Mouse (Mus musculus) hindbrain, embryonic 12.5 days (tissue): ENCODE results near the gene Zbtb20. TPM values are rescaled to one million over a fixed set of nuclear protein-coding genes. Genes with fewer than 3 reads are reported as not detected.

Experiments used
- ATAC-seq: fragments of 200-750 bp; cut with Nextera tagmentation; 2 replicates; pipeline ENCODE4 v1.8.0; 2017; ENCODE audit warnings: moderate TSS enrichment; ENCODE audit not compliant: low FRiP score
- H3K27ac ChIP-seq: fragments of 300-500 bp; sonication (generic); 2 replicates; pipeline ENCODE4 v1.5.1; 2016; ENCODE audit warnings: mild to moderate bottlenecking
- H3K27me3 ChIP-seq: fragments of 300-500 bp; sonication (generic); 2 replicates; pipeline ENCODE4 v1.6.1; 2016; ENCODE audit warnings: mild to moderate bottlenecking
- H3K36me3 ChIP-seq: fragments of 300-500 bp; sonication (generic); 2 replicates; pipeline ENCODE4 v1.6.1; 2016; ENCODE audit warnings: mild to moderate bottlenecking
- H3K4me1 ChIP-seq: fragments of 300-500 bp; sonication (generic); 2 replicates; pipeline ENCODE4 v1.6.1; 2016
- H3K4me2 ChIP-seq: fragments of 300-500 bp; sonication (generic); replicated peaks from 2 replicates; pipeline ENCODE4 v1.6.1; 2016; ENCODE audit warnings: mild to moderate bottlenecking
- H3K4me3 ChIP-seq: fragments of 300-500 bp; sonication (generic); 2 replicates; pipeline ENCODE4 v1.5.1; 2016; ENCODE audit warnings: mild to moderate bottlenecking
- H3K9ac ChIP-seq: fragments of 300-500 bp; sonication (generic); 2 replicates; pipeline ENCODE4 v1.6.1; 2016; ENCODE audit warnings: mild to moderate bottlenecking, moderate library complexity
- H3K9me3 ChIP-seq: fragments of 300-500 bp; sonication (generic); replicated peaks from 2 replicates; pipeline ENCODE4 v1.6.1; 2016; ENCODE audit warnings: mild to moderate bottlenecking
- WGBS: fragments of 180-500 bp; shearing (Covaris S2); methylation state at CpG from one replicate; pipeline ENCODE4 v1.1.7; 2016; 5-methylcytosine and 5-hydroxymethylcytosine counted together
- polyA plus RNA-seq: library from polyadenylated mRNA; unstranded; fragments of >200 nt; fragmentation: Nextera tagmentation; extraction: Ambion mirVana; gene quantifications from 2 replicates; pipeline ENCODE4 v1.2.1, GENCODE M21; 2016

Zbtb20 gene
- polyA plus RNA-seq, 1 experiment from 2014 or later = 64.6 TPM

DNA sequence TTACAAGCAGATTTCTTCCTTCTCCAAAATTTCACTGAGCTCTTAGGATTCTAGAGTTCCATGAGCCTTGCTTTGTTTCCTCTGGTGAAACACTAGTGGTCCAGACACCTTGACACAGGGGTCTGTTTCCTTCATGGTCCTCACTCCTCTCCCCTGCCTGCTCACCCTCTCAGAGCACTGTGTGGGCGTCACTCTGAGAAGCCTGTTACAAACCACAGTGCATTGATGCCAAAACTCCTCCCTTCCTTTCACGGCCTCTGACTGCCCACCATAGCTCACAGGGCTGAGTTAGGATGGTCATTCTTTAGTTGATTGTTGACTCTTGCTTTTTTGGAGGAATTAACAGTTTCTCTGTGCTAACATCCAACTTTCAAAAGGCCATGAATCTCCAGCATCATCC lies 744.7 kb downstream of the Zbtb20 start:
- no peak overlapping the region for H3K4me3 ChIP-seq
- WGBS = 15% methylated on average over 2 of the region's 2 CpGs
- no peaks in the 10 kb centered on the region for H3K27me3 ChIP-seq
- peaks cover 13% of the 10 kb centered on the region for H3K36me3 ChIP-seq
- no peak for ATAC-seq
- H3K27ac ChIP-seq = no peak overlapping the region
- no peak overlapping the region for H3K9ac ChIP-seq
- no peaks in the 10 kb centered on the region for H3K9me3 ChIP-seq
- H3K4me1 ChIP-seq = peaks cover 19% of the 10 kb centered on the region
- no peak overlapping the region for H3K4me2 ChIP-seq

DNA sequence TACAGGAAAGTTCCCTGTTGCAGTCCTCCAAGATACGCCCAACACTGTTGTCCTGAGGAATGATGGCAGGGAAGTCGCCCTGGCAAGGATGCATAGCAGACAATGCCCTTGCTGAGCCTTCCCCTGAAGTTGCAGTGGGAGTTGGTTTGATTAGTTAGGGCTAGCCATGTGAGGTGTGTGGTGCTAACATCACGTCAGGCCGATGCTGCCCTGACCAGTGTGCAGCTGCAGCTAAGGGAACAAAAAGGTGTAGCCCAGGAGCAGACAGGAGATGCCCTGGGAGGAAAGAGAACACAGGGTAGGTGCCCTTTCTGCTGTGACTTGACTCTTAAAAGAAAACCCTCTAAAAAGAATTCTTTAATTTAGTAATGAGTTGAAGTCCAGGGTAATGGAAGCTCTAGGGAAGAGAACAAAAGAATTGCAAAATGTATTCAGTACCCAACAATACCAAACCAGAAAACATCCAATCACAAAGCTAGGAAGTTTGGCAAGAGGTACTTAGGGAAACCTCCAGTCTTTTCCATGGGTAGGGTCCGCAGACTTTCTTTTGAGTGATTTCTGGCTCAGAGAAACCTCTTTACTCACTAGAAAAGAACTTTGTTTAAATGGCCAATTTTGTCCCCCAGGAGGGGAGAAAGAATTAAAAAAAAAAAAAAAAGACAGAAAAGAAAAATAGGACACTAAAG lies 747.8 kb downstream of the Zbtb20 start:
- Histone ChIP-seq H3K9me3 (no peaks in the 10 kb centered on the region), H3K4me2 (no peak overlapping the region), H3K4me3 (no peak overlapping the region), H3K4me1 (peaks cover 16% of the 10 kb centered on the region), H3K36me3 (peaks cover 16% of the 10 kb centered on the region), H3K9ac (no peak overlapping the region), H3K27ac (peak overlapping the region; percentile 35; the same call in 1 of the 2 replicates), H3K27me3 (no peaks in the 10 kb centered on the region)
- ATAC-seq = no peak
- 43% methylated on average over 5 of the region's 5 CpGs for WGBS

DNA sequence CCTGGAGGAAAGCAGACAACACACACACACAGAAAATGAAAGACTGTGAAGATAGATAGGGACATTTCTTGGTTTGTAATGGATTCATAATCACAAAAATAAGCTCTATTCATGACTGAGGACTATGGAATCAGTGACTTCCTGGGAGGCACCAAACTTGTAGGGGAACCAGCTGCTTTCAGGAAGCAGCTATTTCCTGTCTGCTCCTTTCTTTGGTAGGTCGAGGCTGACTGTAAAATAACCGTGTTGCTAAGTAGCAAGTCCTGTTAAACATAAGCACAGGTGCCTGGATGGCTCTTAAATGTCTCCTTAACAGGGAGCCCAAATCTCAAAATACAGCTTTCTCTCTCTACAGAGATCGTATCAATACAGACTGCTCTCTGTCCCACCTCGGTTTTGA lies 749.2 kb downstream of the Zbtb20 start:
- H3K36me3 ChIP-seq = peaks cover 12% of the 10 kb centered on the region; the same call in 1 of the 2 replicates
- no peak overlapping the region for H3K4me3 ChIP-seq
- WGBS = 87% methylated on average over 4 of the region's 4 CpGs
- H3K27me3 ChIP-seq = no peaks in the 10 kb centered on the region
- peaks cover 11% of the 10 kb centered on the region for H3K4me1 ChIP-seq
- no peak overlapping the region for H3K9ac ChIP-seq
- ATAC-seq = no peak
- H3K27ac ChIP-seq = no peak overlapping the region
- no peaks in the 10 kb centered on the region for H3K9me3 ChIP-seq
- no peak overlapping the region for H3K4me2 ChIP-seq

DNA sequence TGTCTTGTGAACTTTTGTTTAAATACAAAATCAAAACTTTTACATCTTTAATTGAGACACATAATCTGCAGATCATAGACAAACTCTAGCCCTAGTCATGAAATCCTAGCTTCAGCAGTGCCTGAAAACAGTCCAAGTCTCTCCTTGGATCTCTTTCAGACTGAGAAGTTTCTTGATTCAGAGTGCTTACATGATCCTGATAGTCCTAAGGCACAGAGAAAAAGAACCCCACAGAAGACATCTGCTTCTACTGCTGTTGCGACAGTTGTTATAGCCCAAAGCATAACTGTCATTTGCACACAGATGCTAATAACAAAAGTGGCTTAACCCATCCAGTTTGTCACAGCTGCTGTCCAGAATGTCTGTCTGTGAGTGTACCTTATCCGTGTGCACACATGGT lies 749.6 kb downstream of the Zbtb20 start:
- ATAC-seq = no peak
- Histone ChIP-seq H3K27me3 (no peaks in the 10 kb centered on the region), H3K4me2 (no peak overlapping the region), H3K9ac (no peak overlapping the region), H3K4me1 (peaks cover 11% of the 10 kb centered on the region), H3K27ac (no peak overlapping the region), H3K36me3 (peaks cover 12% of the 10 kb centered on the region; the same call in 1 of the 2 replicates), H3K9me3 (no peaks in the 10 kb centered on the region), H3K4me3 (no peak overlapping the region)
- WGBS = 76% methylated on average over 2 of the region's 2 CpGs

DNA sequence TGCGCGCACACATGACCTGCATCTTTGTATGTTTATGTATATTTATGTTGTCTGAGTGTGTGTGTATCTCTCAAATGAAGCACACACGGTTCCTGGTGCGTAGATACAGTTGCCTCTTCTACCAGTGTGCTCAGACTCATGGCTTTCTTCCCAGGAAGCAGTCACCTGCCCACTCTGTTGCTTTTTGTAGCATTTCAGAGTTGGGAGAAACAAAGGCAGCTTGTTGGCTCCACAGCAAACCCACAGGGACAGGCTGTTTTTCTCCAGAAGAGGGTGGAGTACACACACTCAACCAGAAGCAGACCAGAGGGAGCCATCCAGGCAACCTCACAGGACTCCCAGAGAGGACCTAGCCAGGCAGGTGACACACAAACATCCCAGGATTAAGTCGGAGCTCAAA lies 750.3 kb downstream of the Zbtb20 start:
- ATAC-seq = no peak
- Histone ChIP-seq H3K27me3 (no peaks in the 10 kb centered on the region), H3K9me3 (no peaks in the 10 kb centered on the region), H3K9ac (no peak overlapping the region), H3K27ac (no peak overlapping the region), H3K4me3 (no peak overlapping the region), H3K4me1 (peaks cover 11% of the 10 kb centered on the region), H3K4me2 (no peak overlapping the region), H3K36me3 (peaks cover 12% of the 10 kb centered on the region; the same call in 1 of the 2 replicates)
- 94% methylated on average over 5 of the region's 5 CpGs for WGBS

DNA sequence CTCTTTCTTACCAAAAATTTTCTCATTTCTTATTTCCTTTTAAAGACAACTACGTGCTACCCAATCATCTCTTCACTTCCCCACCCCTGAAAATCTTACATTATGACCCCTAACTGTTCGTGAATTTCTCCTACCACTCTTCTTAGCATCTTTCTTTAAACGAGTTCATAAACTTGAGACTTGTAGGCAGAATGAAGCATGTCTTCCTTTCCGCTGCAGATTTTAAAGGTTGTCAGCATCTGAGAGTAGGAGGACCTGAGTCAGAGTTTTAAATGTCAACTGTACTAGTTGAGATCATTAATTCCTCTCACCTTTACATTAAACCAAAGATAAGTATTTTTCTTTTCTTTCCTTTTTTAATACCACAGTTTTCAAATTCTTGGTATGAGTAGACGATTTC lies 753.0 kb downstream of the Zbtb20 start:
- Histone ChIP-seq H3K27me3 (no peaks in the 10 kb centered on the region), H3K9me3 (no peaks in the 10 kb centered on the region), H3K4me1 (0 out of 2 replicates have a peak, but pooled peaks cover 6% of the 10 kb centered on the region), H3K9ac (no peak overlapping the region), H3K4me2 (no peak overlapping the region), H3K27ac (no peak overlapping the region), H3K4me3 (no peak overlapping the region), H3K36me3 (peaks cover 14% of the 10 kb centered on the region)
- ATAC-seq = no peak
- WGBS = 94% methylated on average over 5 of the region's 5 CpGs

DNA sequence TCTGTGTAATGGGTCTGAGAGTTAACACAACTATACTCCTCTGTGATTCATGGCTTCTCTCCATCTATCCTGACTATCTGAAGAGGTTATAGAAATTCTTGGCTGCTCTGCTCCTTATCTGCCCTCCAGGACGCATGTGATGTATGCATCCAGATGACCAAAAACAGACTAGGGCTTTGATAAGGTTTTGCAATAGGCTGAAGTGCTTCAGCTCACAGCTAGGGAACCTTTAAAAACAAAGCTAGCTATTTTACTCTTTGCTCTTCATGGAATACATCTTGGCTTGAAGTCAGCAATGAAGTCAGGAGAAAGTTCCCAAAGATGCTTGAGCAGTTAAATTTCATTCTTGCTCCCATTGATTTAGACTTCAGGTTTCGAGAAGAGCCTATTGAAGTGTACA lies 756.1 kb downstream of the Zbtb20 start:
- H3K27me3 ChIP-seq = no peaks in the 10 kb centered on the region
- no peak for ATAC-seq
- no peaks in the 10 kb centered on the region for H3K9me3 ChIP-seq
- 84% methylated on average over 2 of the region's 2 CpGs for WGBS
- no peak overlapping the region for H3K27ac ChIP-seq
- no peak overlapping the region for H3K4me2 ChIP-seq
- peaks cover 18% of the 10 kb centered on the region for H3K36me3 ChIP-seq
- H3K4me1 ChIP-seq = no peaks in the 10 kb centered on the region
- no peak overlapping the region for H3K9ac ChIP-seq
- H3K4me3 ChIP-seq = no peak overlapping the region

DNA sequence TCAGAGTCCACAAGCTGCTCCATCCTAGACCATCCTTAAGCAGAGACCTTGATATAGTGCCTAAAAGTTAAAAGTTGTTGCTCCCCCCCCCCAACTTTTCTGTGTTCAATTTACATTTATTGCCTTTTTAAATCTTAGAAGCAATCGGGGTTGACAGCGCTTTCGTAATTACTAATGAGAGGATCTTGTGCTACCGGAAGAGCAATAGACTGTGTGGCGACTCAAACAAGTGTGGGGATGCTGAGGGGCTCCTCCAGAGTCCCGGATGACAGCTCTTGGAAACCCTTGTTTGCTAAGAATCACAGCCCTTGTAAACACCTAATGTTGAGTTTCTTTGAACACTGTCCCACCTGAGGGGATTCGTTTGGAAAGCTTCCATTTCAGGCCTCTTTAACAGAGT lies 758.4 kb downstream of the Zbtb20 start:
- no peak overlapping the region for H3K4me2 ChIP-seq

DNA sequence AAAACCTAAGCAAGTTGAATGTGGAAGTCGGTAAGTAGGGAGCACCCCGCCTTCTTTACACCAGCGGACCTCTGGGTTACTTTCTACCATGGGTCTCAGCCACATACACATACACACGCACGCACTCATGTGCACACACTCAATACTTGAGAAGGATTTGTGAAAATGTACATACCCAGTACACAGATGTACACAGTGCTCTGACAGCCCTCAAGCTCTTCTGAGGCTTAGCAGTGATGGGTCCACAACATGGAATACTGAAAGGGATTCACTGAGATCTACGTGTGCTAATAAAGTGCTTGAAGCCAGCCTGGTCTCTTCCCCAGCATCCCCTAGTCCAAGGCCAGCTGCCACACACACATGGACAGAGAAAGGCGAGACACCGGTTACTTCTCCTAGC lies 761.6 kb downstream of the Zbtb20 start:
- H3K9ac ChIP-seq = no peak overlapping the region
- no peaks in the 10 kb centered on the region for H3K4me1 ChIP-seq
- H3K36me3 ChIP-seq = peaks cover 24% of the 10 kb centered on the region
- no peak overlapping the region for H3K4me3 ChIP-seq
- H3K9me3 ChIP-seq = no peaks in the 10 kb centered on the region
- H3K27me3 ChIP-seq = no peaks in the 10 kb centered on the region
- ATAC-seq = no peak
- no peak overlapping the region for H3K27ac ChIP-seq
- no peak overlapping the region for H3K4me2 ChIP-seq
- WGBS = 88% methylated on average over 8 of the region's 8 CpGs

More for the DNA sequence above, 758.4 kb downstream of the Zbtb20 start:
- Histone ChIP-seq H3K36me3 (peaks cover 22% of the 10 kb centered on the region), H3K9ac (no peak overlapping the region), H3K9me3 (no peaks in the 10 kb centered on the region), H3K27ac (no peak overlapping the region), H3K4me3 (no peak overlapping the region), H3K4me1 (no peaks in the 10 kb centered on the region), H3K27me3 (no peaks in the 10 kb centered on the region)
- 95% methylated on average over 7 of the region's 7 CpGs for WGBS
- ATAC-seq = no peak

DNA sequence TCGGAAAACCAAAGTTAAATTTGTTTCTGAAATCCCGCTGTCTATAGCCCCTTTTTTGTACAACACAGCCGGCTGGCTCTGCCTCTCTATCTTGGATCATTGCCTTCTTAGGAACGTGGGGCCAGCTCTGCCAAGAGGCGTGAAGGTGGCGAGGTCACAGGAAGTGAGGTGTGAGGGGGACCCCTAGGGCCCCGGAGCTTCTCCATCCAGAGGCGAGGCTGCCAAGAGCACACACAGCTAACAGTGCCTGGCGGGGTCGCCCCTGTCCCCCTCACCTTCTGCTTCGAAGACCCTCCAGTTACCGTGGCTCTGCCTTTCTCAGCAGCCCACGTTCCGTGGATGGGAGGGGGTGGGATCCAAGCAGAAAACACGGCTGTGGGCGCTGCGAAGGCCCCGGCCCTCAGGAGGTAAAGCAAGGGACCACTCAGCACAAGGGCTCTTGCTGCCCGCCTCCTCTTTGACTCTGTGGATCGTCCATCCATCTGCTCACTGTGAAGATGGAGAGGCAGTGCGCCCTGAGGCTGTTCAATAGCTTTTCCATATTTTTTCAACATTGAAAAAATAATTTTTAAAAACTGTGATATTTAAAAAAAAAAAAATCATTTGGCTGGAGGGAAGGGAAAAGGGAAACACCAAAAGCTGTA lies 762.8 kb downstream of the Zbtb20 start:
- no peak for ATAC-seq
- H3K27ac ChIP-seq = no peak overlapping the region

DNA sequence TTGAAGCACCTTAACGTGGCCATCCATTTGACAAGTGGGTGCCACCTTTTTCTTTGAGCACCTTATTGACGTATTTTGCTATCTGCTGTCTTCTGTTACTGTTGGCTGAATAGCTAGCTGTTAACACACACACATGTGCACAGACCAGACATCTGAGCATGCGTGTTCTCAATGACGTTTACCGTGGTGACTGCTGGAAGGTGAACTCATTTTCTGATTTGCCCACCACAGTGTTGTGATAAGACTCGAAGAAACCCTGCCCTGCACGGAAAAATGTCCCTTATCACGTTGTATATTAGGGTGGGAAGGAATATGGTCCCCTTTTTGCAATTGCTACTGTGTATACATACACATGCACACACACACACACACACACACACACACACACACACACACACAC lies 765.5 kb downstream of the Zbtb20 start:
- 85% methylated on average over 8 of the region's 8 CpGs for WGBS
- Histone ChIP-seq H3K9ac (no peak overlapping the region), H3K9me3 (no peaks in the 10 kb centered on the region)

More for the DNA sequence above, 762.8 kb downstream of the Zbtb20 start:
- no peaks in the 10 kb centered on the region for H3K4me1 ChIP-seq
- no peak overlapping the region for H3K4me2 ChIP-seq
- 76% methylated on average over 21 of the region's 21 CpGs for WGBS
- H3K9me3 ChIP-seq = no peaks in the 10 kb centered on the region
- H3K4me3 ChIP-seq = no peak overlapping the region
- H3K36me3 ChIP-seq = peaks cover 23% of the 10 kb centered on the region
- H3K27me3 ChIP-seq = no peaks in the 10 kb centered on the region
- no peak overlapping the region for H3K9ac ChIP-seq

DNA sequence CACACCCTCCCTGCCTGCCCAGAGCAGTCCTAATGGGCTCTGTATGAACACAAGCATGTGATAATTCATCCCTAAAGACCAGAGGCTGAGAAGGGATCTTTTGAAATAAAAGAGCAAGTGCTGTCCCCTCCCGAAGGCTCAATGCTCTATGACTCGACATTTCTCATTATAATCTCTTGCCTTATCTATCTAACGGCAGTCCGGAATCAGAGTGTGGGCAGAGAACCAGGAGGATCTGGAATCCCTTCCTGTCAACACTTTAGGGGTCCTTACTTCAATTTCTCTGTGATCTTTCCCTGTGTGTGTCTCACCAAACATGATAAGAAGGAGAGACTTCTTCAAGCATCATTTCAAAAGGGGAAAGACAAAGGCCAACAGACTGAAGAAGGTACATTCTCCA lies 770.2 kb downstream of the Zbtb20 start:
- no peak for ATAC-seq
- Histone ChIP-seq H3K4me2 (no peak overlapping the region), H3K9me3 (no peaks in the 10 kb centered on the region), H3K27me3 (no peaks in the 10 kb centered on the region), H3K36me3 (no peaks in the 10 kb centered on the region), H3K4me1 (no peaks in the 10 kb centered on the region), H3K9ac (no peak overlapping the region), H3K27ac (no peak overlapping the region), H3K4me3 (no peak overlapping the region)
- 72% methylated on average over 4 of the region's 4 CpGs for WGBS

More for the DNA sequence above, 765.5 kb downstream of the Zbtb20 start:
- Histone ChIP-seq H3K27me3 (no peaks in the 10 kb centered on the region), H3K4me2 (no peak overlapping the region), H3K27ac (no peak overlapping the region), H3K4me1 (no peaks in the 10 kb centered on the region), H3K36me3 (peaks cover 8% of the 10 kb centered on the region), H3K4me3 (no peak overlapping the region)
- no peak for ATAC-seq

DNA sequence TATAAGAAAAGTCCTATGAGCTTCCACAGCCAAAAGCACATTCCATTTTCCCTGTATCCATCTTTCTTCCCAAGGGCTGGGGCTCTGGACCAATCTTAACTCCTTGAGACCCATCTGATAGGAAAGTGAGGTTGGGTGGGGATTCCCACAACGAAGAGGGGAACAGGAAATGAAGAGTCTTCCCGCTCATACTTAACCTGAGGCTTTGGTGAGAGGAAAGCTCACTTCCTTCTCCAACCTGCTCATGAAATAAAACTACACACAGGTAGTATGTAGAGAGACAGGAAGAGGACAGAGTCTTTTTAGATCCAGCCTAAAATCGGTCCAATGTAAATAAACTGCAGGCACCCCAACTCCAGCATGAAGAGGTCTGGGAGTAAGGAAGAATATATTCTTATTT lies 771.3 kb downstream of the Zbtb20 start:
- Histone ChIP-seq H3K4me3 (no peak overlapping the region), H3K27me3 (no peaks in the 10 kb centered on the region), H3K9ac (no peak overlapping the region), H3K9me3 (no peaks in the 10 kb centered on the region), H3K4me2 (no peak overlapping the region), H3K27ac (no peak overlapping the region), H3K4me1 (no peaks in the 10 kb centered on the region), H3K36me3 (no peaks in the 10 kb centered on the region)
- 92% methylated on average over 3 of the region's 3 CpGs for WGBS
- ATAC-seq = no peak
